Mouse (Mus musculus) bone marrow macrophage, adult 2 months (primary cell): ENCODE results near the gene Hdgfl3.

Experiments used
- CTCF ChIP-seq: IDR thresholded peaks from 2 replicates; pipeline ENCODE4 v1.5.1; 2012; ENCODE audit warnings: low read depth, mild to moderate bottlenecking, low read length, moderate library complexity
- POLR2A ChIP-seq: IDR thresholded peaks from 2 replicates; pipeline ENCODE4 v1.6.1; 2012; ENCODE audit warnings: mild to moderate bottlenecking, low read depth, low read length, borderline replicate concordance

- TF ChIP-seq CTCF: no peak
- no peak for TF ChIP-seq POLR2A
Measured at GRCm38 (mm10) chr7:81845313-81845712, 89.0 kb downstream of the Hdgfl3 start.
